Mouse (Mus musculus) erythroblast, embryonic 14.5 days (primary cell): ENCODE data around the gene Gpr176. TPM values are rescaled to one million over a fixed set of nuclear protein-coding genes. Genes with fewer than 3 reads are reported as not detected.
A peak's percentile ranks its signal among the peaks of the same experiment; 100 is the strongest.

Experiments
- H3K27me3 ChIP-seq: 2 replicates; pipeline ENCODE4 v1.6.1; 2012; ENCODE audit warnings: inconsistent platforms; ENCODE audit not compliant: control insufficient read depth
- H3K36me3 ChIP-seq: 2 replicates; pipeline ENCODE4 v1.6.1; 2012; ENCODE audit warnings: mild to moderate bottlenecking, inconsistent platforms; ENCODE audit not compliant: control insufficient read depth
- H3K4me1 ChIP-seq: 2 replicates; pipeline ENCODE4 v1.6.1; 2012; ENCODE audit warnings: inconsistent platforms; ENCODE audit not compliant: control insufficient read depth
- H3K4me3 ChIP-seq: replicated peaks from 2 replicates; pipeline ENCODE3; 2012; ENCODE audit warnings: moderate library complexity, mild to moderate bottlenecking, inconsistent platforms
- H3K9me3 ChIP-seq: 2 replicates; pipeline ENCODE4 v1.6.1; 2012; ENCODE audit warnings: low read length, inconsistent platforms, mixed read lengths; ENCODE audit not compliant: control insufficient read depth
- GATA1 ChIP-seq: IDR thresholded peaks from 2 replicates; pipeline ENCODE4 v1.6.1; 2012; ENCODE audit warnings: low read length, inconsistent platforms, mixed read lengths
- TAL1 ChIP-seq: IDR thresholded peaks from 3 replicates; pipeline ENCODE4 v1.6.1; 2012; ENCODE audit warnings: low read length, inconsistent platforms, mixed read lengths
- polyA plus RNA-seq: library from polyadenylated mRNA; stranded (reverse); fragments of >175 nt; gene quantifications from 2 replicates; pipeline ENCODE4 v1.2.3, GENCODE M21; 2012

The Gpr176 gene
- polyA plus RNA-seq, 1 experiment, result not detected

DNA sequence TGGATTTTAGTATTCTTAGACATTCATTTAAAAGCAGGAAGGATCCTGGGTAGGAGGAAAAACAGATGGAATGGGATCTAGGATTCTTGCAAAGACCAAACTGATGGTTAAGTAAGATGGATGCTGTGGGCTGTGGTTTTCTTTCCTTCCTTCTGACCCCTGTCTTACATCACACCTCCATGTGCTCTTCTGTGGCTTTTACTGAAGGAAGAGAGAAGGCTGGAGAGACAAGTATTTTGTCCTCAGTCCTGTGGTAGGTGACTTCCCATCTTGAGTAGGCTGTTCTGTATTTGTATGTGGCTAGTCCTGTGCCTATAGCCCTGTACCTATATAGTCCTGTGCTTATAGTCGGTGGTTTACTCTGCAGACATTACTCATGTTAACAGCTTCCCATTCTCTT is 2.3 kb upstream of the Gpr176 start:
- Histone ChIP-seq H3K4me3 (no peak overlapping the region), H3K36me3 (no peaks in the 10 kb centered on the region), H3K27me3 (peaks cover 57% of the 10 kb centered on the region), H3K9me3 (peaks cover 9% of the 10 kb centered on the region; the same call in 1 of the 2 replicates), H3K4me1 (peaks cover 6% of the 10 kb centered on the region)
- TF ChIP-seq TAL1 (no peak), GATA1 (no peak)

DNA sequence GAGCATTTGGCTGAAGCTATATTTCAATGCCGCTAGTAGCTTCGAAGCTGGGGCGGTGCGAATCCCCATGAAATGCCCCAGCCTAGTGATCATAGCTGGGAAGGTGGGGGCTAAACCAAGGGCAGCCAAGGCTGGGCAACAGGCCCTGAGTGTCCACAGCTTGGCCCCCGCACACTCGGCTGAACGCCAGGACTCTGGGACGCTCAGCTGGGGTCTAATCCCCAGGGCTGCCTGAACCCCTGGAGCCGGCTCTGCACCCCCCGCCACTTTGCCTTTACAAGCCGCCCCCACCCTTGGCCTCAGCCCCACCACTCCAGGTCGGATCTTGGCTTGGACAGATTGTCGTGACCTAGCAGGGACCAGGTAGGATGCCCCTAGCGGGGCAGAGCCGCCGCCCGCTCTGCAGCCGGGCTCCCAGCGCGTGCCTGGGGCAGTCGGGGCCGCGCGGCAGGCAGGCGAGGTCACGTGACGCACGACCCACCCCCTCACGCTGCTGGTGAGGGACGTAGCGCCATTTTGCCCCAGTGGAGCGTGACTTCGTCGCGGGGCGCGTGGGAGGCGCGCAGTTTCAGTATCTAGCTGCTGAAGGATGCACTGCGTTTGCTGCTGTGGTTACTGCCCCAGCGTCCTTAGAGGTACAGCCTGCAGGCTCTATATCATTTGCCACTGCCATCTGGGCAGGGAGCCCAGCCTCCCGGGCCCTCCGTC is 507 bp upstream of the Gpr176 start:
- no peak for TF ChIP-seq TAL1
- TF ChIP-seq GATA1, result no peak
- Histone ChIP-seq H3K4me1 (peaks cover 6% of the 10 kb centered on the region), H3K4me3 (peak overlapping the region; percentile 44), H3K27me3 (peaks cover 56% of the 10 kb centered on the region), H3K36me3 (no peaks in the 10 kb centered on the region), H3K9me3 (peaks cover 9% of the 10 kb centered on the region; the same call in 1 of the 2 replicates)

DNA sequence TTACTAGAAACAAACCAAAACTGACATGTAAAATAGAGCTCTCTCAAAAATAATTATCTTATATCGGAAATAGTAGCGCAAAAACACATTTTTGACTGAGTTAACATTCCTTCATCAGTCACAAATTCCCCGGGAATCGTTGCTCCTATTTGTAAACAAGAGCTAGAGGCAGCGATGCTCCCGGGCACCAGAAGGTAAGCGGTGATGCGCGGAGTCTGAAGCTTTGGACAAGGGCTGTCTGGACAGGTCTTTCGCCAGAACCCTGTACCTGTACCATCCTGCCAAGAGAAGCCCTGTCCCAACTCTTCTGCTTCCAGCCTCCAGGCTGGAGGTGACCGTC is 688 bp downstream of the Gpr176 start:
- Histone ChIP-seq H3K36me3 (no peaks in the 10 kb centered on the region), H3K4me3 (peak overlapping the region; percentile 44), H3K4me1 (peaks cover 6% of the 10 kb centered on the region), H3K27me3 (peaks cover 56% of the 10 kb centered on the region), H3K9me3 (peaks cover 9% of the 10 kb centered on the region; the same call in 1 of the 2 replicates)
- TF ChIP-seq GATA1 (no peak), TAL1 (no peak)

DNA sequence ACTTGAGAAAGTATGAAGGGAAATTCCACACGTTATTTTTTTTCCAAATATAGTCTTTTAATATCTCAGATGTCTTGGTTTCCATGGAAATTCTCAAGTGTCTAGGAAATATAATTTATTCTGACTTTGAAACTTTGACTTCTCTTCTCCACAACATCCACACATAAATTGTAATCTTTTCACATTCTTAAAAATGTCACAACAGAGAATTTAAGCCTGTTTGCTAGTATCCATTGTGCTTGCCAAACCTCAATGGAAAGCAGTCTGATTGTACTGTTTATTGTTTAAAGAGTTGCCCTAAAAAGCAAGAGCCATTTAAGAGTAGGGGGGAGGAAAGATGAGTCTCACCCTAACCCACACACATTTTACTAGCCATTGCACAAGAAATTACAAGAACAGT is 1.4 kb downstream of the Gpr176 start:
- no peak overlapping the region for H3K4me3 ChIP-seq
- no peak for TF ChIP-seq TAL1
- TF ChIP-seq GATA1, result no peak
- H3K9me3 ChIP-seq, result peaks cover 9% of the 10 kb centered on the region; the same call in 1 of the 2 replicates
- peaks cover 56% of the 10 kb centered on the region for H3K27me3 ChIP-seq
- H3K4me1 ChIP-seq, result peaks cover 6% of the 10 kb centered on the region
- no peaks in the 10 kb centered on the region for H3K36me3 ChIP-seq

DNA sequence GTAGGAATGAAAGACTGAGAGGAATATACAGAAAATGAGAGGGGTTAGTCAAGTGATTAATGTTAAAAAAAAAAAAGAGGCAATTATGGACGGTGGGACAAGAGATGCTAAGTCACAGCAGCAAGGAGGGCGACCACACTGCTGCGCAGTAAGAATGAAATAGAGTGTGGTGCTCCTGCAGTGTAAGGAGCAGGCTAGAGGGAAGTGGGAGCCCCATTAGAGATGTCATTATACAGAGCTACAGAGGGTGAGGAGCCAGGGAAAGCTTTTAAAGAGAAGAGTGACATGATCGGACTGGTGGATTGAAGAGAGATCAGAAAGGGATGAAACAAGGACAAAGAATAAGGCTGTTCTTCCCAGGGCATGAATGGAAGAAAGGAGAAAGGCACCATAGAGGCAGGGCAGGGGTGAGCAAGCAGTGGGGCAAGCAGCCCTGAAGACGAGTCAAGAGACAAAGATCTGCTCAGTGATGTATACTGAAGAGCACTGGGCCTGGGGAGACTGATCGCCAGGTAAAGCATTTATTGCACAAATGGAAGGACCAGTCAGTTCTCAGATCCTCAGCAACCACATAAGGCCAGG is 18.0 kb downstream of the Gpr176 start:
- H3K4me1 ChIP-seq, result no peaks in the 10 kb centered on the region
- TF ChIP-seq GATA1, result no peak
- no peak for TF ChIP-seq TAL1
- H3K9me3 ChIP-seq, result no peaks in the 10 kb centered on the region
- H3K36me3 ChIP-seq, result no peaks in the 10 kb centered on the region
- H3K27me3 ChIP-seq, result no peaks in the 10 kb centered on the region
- H3K4me3 ChIP-seq, result no peak overlapping the region

DNA sequence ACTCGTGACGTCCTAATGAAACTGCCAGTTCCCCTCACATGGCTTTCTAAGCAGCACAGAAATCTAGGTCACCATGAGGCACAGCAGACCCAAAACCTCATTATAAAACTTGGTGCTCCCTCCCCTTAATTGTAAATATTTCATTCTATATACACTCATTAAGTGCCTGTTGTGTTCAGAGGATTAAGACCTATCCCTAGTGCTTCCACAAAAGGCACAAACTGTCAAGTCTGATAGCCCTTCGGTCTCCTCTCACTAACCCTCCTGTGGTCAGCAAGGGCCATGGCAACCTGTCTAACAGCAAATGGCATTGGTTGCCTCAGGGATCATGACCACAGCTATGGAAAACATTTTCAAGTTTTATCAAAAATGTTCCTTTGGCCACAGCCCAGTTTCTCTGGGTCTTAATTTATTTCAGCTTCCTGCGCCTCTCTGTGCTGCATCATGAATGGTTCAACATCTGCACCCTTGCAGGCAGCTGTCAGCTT is 19.3 kb downstream of the Gpr176 start:
- Histone ChIP-seq H3K9me3 (no peaks in the 10 kb centered on the region), H3K4me3 (no peak overlapping the region), H3K27me3 (no peaks in the 10 kb centered on the region), H3K36me3 (no peaks in the 10 kb centered on the region), H3K4me1 (no peaks in the 10 kb centered on the region)
- TF ChIP-seq GATA1 (no peak), TAL1 (no peak)

DNA sequence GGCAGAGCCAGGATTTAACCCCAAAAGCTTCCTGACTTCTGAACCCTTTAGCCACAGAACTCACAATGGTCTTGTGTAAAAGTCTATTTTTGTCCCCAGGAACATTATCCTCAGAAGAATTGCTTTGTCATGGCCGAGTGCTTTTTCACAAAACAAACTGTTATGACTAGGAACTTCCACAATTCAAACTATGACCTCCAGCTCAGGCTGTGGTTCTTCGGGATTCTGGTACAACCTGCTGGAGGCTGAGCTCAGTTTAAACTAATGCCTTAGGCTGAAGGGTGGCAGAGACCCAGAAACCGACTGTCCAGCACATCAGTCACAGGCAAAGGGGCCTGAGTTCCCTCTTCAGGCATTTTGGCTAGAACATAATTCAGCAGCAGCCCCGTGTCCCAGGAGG is 19.7 kb downstream of the Gpr176 start:
- no peaks in the 10 kb centered on the region for H3K27me3 ChIP-seq
- H3K9me3 ChIP-seq, result no peaks in the 10 kb centered on the region
- no peaks in the 10 kb centered on the region for H3K4me1 ChIP-seq
- TF ChIP-seq GATA1 (no peak), TAL1 (no peak)
- H3K4me3 ChIP-seq, result no peak overlapping the region
- H3K36me3 ChIP-seq, result no peaks in the 10 kb centered on the region

DNA sequence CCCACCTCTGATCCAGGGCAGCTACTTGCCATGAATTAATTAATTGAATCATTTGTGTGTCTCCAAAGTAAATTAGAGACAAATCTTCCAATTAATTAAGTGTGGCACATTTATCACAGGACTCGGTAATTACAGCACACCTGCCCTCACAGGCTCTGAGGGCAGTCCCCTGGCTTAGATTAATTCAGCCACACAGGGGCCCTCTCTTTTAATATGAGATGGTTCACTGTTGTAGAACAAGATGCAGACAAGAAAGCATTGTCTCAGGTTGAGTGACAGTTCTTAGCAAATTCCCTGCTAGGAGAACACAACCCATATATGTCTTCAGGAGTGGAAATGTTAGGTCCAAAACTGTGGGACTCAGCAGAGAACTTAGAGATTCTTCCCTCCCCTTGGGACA is 27.7 kb downstream of the Gpr176 start:
- Histone ChIP-seq H3K4me1 (no peaks in the 10 kb centered on the region), H3K4me3 (no peak overlapping the region), H3K36me3 (no peaks in the 10 kb centered on the region), H3K27me3 (no peaks in the 10 kb centered on the region; the same call in 1 of the 2 replicates), H3K9me3 (no peaks in the 10 kb centered on the region)
- no peak for TF ChIP-seq GATA1
- TF ChIP-seq TAL1, result no peak

DNA sequence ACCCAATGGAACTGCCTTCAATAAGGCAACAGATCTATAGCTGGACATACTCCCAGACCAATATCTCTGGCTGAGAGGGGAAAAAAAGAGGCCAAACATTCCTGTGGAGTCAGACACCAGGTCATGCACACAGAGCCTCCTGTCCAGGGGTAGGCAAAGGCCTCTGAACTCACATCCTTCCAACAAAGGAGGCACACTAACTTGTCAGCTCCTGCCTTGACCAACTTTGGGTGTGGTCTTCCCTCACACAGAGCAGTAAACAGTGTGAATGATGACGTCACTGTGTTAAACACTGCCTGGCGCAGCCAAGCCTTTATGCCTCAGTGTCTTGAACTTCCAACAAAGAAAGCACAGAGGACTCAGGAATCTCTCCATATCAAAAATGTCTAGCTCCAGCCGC is 29.3 kb downstream of the Gpr176 start:
- no peaks in the 10 kb centered on the region for H3K4me1 ChIP-seq
- H3K36me3 ChIP-seq, result no peaks in the 10 kb centered on the region
- H3K27me3 ChIP-seq, result no peaks in the 10 kb centered on the region; the same call in 1 of the 2 replicates
- no peak for TF ChIP-seq GATA1
- no peak for TF ChIP-seq TAL1
- H3K9me3 ChIP-seq, result no peaks in the 10 kb centered on the region
- H3K4me3 ChIP-seq, result no peak overlapping the region
